Mouse (Mus musculus) right cerebral cortex, adult 18-20 months (tissue): ENCODE measurements around the gene Slc38a4.
A peak's percentile ranks its signal among the peaks of the same experiment; 100 is the strongest.

ENCODE experiments used
- DNase-seq: peaks from one replicate; pipeline ENCODE4 v3.0.0; 2022; ENCODE audit warnings: mixed read lengths

Slc38a4 gene

GRCm38 (mm10) chr15:96963318-96963717 lies 92.4 kb downstream of the Slc38a4 start:
- no peak for DNase-seq

GRCm38 (mm10) chr15:96960343-96960742 lies 95.4 kb downstream of the Slc38a4 start:
- DNase-seq: peak; percentile 5

- no peak for DNase-seq
Measured at GRCm38 (mm10) chr15:96959247-96959646, 96.5 kb downstream of the Slc38a4 start.

- DNase-seq: no peak
Measured at GRCm38 (mm10) chr15:96956699-96957098, 99.1 kb downstream of the Slc38a4 start.

GRCm38 (mm10) chr15:96954389-96954788 lies 101.4 kb downstream of the Slc38a4 start:
- no peak for DNase-seq

GRCm38 (mm10) chr15:96953938-96954238 lies 101.9 kb downstream of the Slc38a4 start:
- no peak for DNase-seq

GRCm38 (mm10) chr15:96953112-96953937 lies 102.4 kb downstream of the Slc38a4 start:
- DNase-seq: peak; percentile 72

GRCm38 (mm10) chr15:96952488-96952887 lies 103.3 kb downstream of the Slc38a4 start:
- no peak for DNase-seq

- no peak for DNase-seq
Measured at GRCm38 (mm10) chr15:96951783-96952182, 104.0 kb downstream of the Slc38a4 start.

GRCm38 (mm10) chr15:96948471-96948870 lies 107.3 kb downstream of the Slc38a4 start:
- no peak for DNase-seq
